Mouse (Mus musculus) brain, embryonic 14.5 days (tissue): ENCODE data around the gene Hist2h3b.

Experiments
- CTCF ChIP-seq: fragments of 200-500 bp; IDR thresholded peaks from 2 replicates; pipeline ENCODE4 v1.5.1; 2012; ENCODE audit warnings: inconsistent platforms, mild to moderate bottlenecking, moderate library complexity, borderline replicate concordance; ENCODE audit not compliant: insufficient read depth, insufficient read length; ENCODE audit errors: extremely low read depth
- POLR2A ChIP-seq: fragments of 200-500 bp; IDR thresholded peaks from 2 replicates; pipeline ENCODE4 v1.6.1; 2012; ENCODE audit warnings: mild to moderate bottlenecking, inconsistent platforms, borderline replicate concordance; ENCODE audit not compliant: poor library complexity, insufficient read depth, insufficient read length, severe bottlenecking; ENCODE audit errors: extremely low read depth

DNA sequence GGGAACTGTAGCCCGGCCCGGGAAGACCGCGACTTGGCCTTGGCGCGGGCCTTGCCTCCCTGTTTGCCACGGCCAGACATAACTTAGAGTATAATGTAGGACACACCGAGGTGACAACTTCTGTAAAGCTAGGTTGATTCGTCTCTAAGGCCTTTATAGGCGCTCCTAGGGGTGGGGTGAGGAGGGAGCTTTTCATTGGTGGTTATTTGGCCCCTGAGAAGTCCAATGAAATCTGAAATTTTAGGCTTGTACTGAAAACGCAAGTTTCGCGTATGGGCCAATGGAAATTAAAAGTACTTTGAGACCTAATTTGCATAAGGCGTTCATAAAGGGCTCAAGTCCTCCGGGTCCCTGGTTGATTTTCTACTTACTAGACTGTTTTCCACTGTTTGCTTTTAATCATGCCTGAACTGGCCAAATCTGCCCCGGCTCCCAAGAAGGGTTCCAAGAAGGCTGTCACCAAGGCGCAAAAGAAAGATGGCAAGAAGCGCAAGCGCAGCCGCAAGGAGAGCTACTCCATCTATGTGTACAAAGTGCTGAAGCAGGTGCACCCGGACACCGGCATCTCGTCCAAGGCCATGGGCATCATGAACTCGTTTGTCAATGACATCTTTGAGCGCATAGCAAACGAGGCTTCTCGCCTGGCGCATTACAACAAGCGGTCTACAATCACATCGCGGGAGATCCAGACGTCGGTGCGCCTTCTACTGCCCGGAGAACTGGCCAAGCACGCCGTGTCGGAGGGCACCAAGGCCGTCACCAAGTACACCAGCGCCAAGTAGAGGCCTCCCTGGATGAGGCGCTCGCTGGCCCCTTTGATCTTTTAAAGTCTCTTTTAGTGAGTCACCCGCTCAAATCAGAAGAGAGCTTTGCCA is 47.5 kb upstream of the Hist2h3b start, which contains the start of the genes Hist2h2ac and Hist2h2be:
- TF ChIP-seq CTCF: no peak
- peak; percentile 57; the same call in 1 of the 2 replicates for TF ChIP-seq POLR2A
